Comparison of ENCODE assay signal across 10 mouse cellular contexts in the genomic region with DNA sequence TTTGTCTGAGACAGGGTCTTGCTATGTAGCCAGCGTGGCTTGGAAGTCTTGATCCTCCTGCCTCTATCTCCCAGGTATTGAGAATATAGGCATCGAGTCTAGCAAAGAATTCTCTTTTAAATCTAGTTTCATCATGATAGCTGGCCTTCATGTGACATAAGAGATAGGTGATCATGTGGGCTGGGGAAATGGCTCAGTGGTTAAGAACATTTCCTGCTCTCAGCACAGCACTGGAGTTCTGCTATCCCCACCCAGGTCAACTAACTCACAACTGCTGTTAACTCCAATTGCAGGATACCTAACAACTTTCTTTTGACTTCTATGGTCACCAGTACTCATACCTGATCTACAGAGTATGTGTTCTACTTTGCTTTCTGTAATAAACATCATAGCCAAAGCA.
"Had no signal": no experiment of that assay in that cellular context is flagged by ENCODE, and none has a peak within 500 bp of the region (broad histone marks: within the 10 kb centered on the region; RNA-seq: fewer than 3 reads in every experiment).

No protein-coding gene starts in this region.

- H3K36me3 ChIP-seq: limb, embryonic 13.5 days; midbrain, embryonic 10.5 days had no signal

- H3K4me1 ChIP-seq: limb, embryonic 13.5 days; midbrain, embryonic 10.5 days had no signal

- H3K4me3 ChIP-seq: layer of hippocampus, adult 2 months; limb, embryonic 13.5 days; midbrain, embryonic 10.5 days had no signal

- H3K27ac ChIP-seq: layer of hippocampus, adult 2 months; limb, embryonic 13.5 days; liver, embryonic 14.5 days; midbrain, embryonic 10.5 days had no signal

- H3K9me3 ChIP-seq: limb, embryonic 13.5 days; midbrain, embryonic 10.5 days had no signal

- DNase-seq: kidney, adult 8-10 months; kidney, postnatal 25 days; lung, adult 18-20 months; midbrain, embryonic 14.5 days; right cerebral cortex, postnatal 14 days; thymus, postnatal 36 days had no signal
